Comparison of ENCODE assay signal across 16 mouse cellular contexts in the genomic region with DNA sequence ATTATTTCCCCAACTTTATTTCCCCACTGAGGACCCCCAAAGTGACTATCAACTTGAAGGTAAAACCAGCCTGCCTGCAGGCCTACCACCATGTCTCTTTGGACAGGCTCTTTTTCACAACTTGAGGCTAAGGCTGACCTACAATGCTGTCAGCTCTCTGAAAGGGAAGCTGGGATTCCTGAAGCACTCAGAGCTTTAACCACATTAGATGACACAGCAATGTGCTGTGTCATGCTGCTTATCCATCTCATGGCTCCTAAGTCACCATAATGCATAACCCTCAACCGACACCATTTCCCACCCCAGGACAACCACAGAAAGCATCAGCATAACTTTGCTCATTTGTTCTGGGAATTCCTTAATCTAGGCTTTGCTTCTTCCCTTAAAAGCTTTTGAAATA.
"Had no signal": no experiment of that assay in that cellular context is flagged by ENCODE, and none has a peak within 500 bp of the region (broad histone marks: within the 10 kb centered on the region; RNA-seq: fewer than 3 reads in every experiment).

No protein-coding gene starts in this region.

- ATAC-seq: midbrain, embryonic 13.5 days had no signal

- H3K9me3 ChIP-seq: limb, embryonic 13.5 days; liver, embryonic 15.5 days; megakaryocyte, embryonic 14.5 days; midbrain, embryonic 13.5 days; neural tube, embryonic 15.5 days had no signal

- H3K27me3 ChIP-seq: limb, embryonic 13.5 days; liver, embryonic 15.5 days; megakaryocyte, embryonic 14.5 days; midbrain, embryonic 13.5 days; neural tube, embryonic 15.5 days had no signal

- H3K36me3 ChIP-seq: limb, embryonic 13.5 days; liver, embryonic 15.5 days; midbrain, embryonic 13.5 days; neural tube, embryonic 15.5 days had no signal

- H3K4me1 ChIP-seq: limb, embryonic 13.5 days; liver, embryonic 15.5 days had no signal

- DNase-seq: kidney, adult 8-10 months; kidney, postnatal 36 days; layer of hippocampus, adult 9-11 months; left cerebral cortex, postnatal 4 days; lung, embryonic 14.5 days; lung, postnatal 10 days; lung, postnatal 4 days; right cerebral cortex, adult 18-20 months; right cerebral cortex, postnatal 25 days; thymus, postnatal 4 days had no signal

- H3K4me3 ChIP-seq: limb, embryonic 13.5 days; liver, embryonic 15.5 days; megakaryocyte, embryonic 14.5 days; midbrain, embryonic 13.5 days; myocyte; neural tube, embryonic 15.5 days had no signal
